Mouse (Mus musculus): ENCODE measurements around the gene Bckdha. TPM values are rescaled to one million over a fixed set of nuclear protein-coding genes. Genes with fewer than 3 reads are reported as not detected.

The Bckdha gene
- polyA plus RNA-seq, 1 experiment from 2014 or later: 64.6 TPM

DNA sequence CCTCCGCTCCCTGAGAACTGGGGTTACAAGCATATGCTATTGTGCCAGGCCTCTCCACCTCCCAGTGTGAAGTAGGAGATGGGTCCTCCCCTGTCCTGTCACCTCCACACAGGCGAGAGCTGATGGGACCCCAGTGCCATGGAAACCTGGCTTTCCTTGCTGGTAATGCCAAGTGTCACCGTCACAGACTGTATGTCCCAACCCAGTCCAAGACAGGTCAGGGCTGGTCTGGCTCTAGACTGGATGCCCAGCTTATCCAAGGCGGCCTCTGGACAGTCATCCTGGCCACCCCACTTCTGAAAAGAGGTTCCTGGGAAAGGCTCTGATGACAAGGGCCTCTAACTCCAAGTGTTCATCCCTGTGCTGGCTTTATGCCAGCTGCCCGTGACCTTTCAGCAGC lies 21.7 kb downstream of the Bckdha start:
- H3K27me3 ChIP-seq (ENCODE audit: control insufficient read depth, insufficient read depth, low read depth, low read length): no peaks in the 10 kb centered on the region
- H3K27ac ChIP-seq (ENCODE audit: low read length): no peak overlapping the region
- no peaks in the 10 kb centered on the region for H3K9me3 ChIP-seq (ENCODE audit: control insufficient read depth, low read length)
- H3K36me3 ChIP-seq (ENCODE audit: control insufficient read depth, insufficient read depth, low read length): no peaks in the 10 kb centered on the region; the same call in 1 of the 2 replicates
- no peak overlapping the region for H3K4me2 ChIP-seq (ENCODE audit: low read depth, low read length)
- H3K9ac ChIP-seq (ENCODE audit: low read length): no peak overlapping the region
- WGBS: 81% methylated on average over 5 of the region's 5 CpGs
- ATAC-seq (ENCODE audit: low read depth): no peak
- no peak overlapping the region for H3K4me3 ChIP-seq (ENCODE audit: low read length)
- no peaks in the 10 kb centered on the region for H3K4me1 ChIP-seq (replicated peaks; ENCODE audit: control insufficient read depth, insufficient read depth, low read length)

- Histone ChIP-seq H3K27ac (ENCODE audit: low read length) (no peak overlapping the region), H3K9ac (ENCODE audit: low read length) (no peak overlapping the region), H3K4me3 (ENCODE audit: low read length) (no peak overlapping the region), H3K9me3 (ENCODE audit: control insufficient read depth, low read length) (no peaks in the 10 kb centered on the region), H3K27me3 (ENCODE audit: control insufficient read depth, insufficient read depth, low read depth, low read length) (no peaks in the 10 kb centered on the region), H3K36me3 (ENCODE audit: control insufficient read depth, insufficient read depth, low read length) (no peaks in the 10 kb centered on the region; the same call in 1 of the 2 replicates), H3K4me1 (replicated peaks; ENCODE audit: control insufficient read depth, insufficient read depth, low read length) (no peaks in the 10 kb centered on the region), H3K4me2 (ENCODE audit: low read depth, low read length) (no peak overlapping the region)
- ATAC-seq (ENCODE audit: low read depth): no peak
- WGBS: 27% methylated on average over 3 of the region's 3 CpGs
These were observed 22.4 kb downstream of the Bckdha start for GRCm38 (mm10) chr7:25636373-25636772.

DNA sequence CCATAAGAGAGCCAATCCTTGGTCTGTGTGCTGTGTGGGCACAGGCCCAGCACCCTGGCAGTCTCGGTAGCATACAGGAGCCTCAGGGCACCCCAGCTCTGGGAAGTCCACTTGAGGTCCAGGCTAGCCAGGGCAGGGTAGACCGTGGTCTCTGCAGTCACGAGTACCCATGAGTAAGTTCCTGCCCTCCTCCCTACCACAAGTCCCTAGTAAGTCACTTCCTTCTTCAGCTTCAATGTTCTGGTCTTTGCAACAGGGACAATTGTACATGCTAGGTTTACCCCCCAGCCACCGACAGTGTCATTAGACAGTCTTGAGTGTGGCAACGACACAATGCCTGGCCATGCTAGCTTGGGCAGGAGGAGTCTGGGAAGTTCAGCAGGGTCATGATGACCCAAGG lies 26.1 kb downstream of the Bckdha start:
- ATAC-seq (ENCODE audit: low read depth): no peak
- peaks cover 9% of the 10 kb centered on the region for H3K36me3 ChIP-seq (ENCODE audit: control insufficient read depth, insufficient read depth, low read length)

GRCm38 (mm10) chr7:25628323-25628620 lies 30.5 kb downstream of the Bckdha start:
- peak overlapping the region; percentile 79 for H3K9ac ChIP-seq (ENCODE audit: low read length)
- H3K27me3 ChIP-seq (ENCODE audit: control insufficient read depth, insufficient read depth, low read depth, low read length): no peaks in the 10 kb centered on the region
- ATAC-seq (ENCODE audit: low read depth): no peak
- H3K36me3 ChIP-seq (ENCODE audit: control insufficient read depth, insufficient read depth, low read length): peaks cover 9% of the 10 kb centered on the region
- H3K4me1 ChIP-seq (replicated peaks; ENCODE audit: control insufficient read depth, insufficient read depth, low read length): peaks cover 21% of the 10 kb centered on the region
- H3K4me2 ChIP-seq (ENCODE audit: low read depth, low read length): peak overlapping the region; percentile 91
- H3K4me3 ChIP-seq (ENCODE audit: low read length): peak overlapping the region; percentile 58
- 48% methylated on average over 8 of the region's 8 CpGs for WGBS
- H3K9me3 ChIP-seq (ENCODE audit: control insufficient read depth, low read length): no peaks in the 10 kb centered on the region
- 0 out of 2 replicates have a peak overlapping the region, but pooled peaks have one; percentile 17 for H3K27ac ChIP-seq (ENCODE audit: low read length)

More for the DNA sequence above, 26.1 kb downstream of the Bckdha start:
- Histone ChIP-seq H3K9me3 (ENCODE audit: control insufficient read depth, low read length) (no peaks in the 10 kb centered on the region), H3K27me3 (ENCODE audit: control insufficient read depth, insufficient read depth, low read depth, low read length) (no peaks in the 10 kb centered on the region), H3K27ac (ENCODE audit: low read length) (no peak overlapping the region), H3K4me3 (ENCODE audit: low read length) (no peak overlapping the region), H3K4me1 (replicated peaks; ENCODE audit: control insufficient read depth, insufficient read depth, low read length) (peaks cover 8% of the 10 kb centered on the region), H3K9ac (ENCODE audit: low read length) (no peak overlapping the region), H3K4me2 (ENCODE audit: low read depth, low read length) (no peak overlapping the region)
- 82% methylated on average over 5 of the region's 5 CpGs for WGBS

DNA sequence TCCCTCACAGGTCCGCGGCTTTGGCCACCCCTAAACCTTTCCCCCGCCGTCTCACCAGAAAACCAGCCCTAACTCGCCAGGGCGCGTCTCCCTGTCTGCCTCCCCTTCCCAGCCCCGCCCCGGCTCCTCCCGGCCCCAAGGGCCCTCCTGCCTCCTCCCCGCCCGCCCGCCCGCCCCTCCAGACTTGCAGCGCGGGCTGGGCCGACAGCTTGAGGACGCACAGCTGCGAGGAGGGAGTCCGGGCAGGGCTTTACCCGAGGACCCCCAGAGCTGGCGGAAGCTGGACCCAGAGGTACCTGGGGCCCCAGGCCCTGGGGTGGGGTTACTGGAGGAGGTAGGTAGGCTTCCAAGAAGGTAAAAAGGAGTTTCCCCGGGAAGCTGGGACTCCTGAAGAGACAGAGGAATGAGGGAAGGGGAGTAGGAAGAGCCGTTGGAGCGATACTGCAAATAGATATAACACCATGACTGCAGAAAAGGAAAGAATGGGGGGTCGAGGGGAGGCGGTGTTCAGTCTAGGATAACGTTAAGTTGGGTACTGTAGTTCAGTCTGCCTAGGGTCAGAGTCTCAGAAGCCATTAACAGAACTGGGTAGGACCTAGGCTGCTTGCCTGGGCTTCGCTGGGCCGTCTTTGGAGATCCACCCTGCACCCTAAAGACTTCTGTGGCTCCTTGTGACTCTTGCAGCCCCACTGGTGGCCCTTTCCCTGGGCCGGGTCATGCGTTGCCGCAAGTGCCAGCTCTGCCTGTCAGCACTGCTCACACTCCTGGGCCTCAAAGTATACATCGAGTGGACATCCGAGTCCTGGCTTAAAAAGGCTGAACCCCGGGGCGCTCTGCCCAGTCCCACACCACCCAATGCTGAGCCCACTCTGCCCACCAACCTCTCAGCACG lies 31.1 kb downstream of the Bckdha start:
- H3K9ac ChIP-seq (ENCODE audit: low read length): peak overlapping the region; percentile 79
- WGBS: 9% methylated on average over 38 of the region's 38 CpGs
- ATAC-seq (ENCODE audit: low read depth): peak; percentile 92
- no peaks in the 10 kb centered on the region for H3K27me3 ChIP-seq (ENCODE audit: control insufficient read depth, insufficient read depth, low read depth, low read length)
- peak overlapping the region; percentile 58 for H3K4me3 ChIP-seq (ENCODE audit: low read length)
- peaks cover 21% of the 10 kb centered on the region for H3K4me1 ChIP-seq (replicated peaks; ENCODE audit: control insufficient read depth, insufficient read depth, low read length)
- H3K27ac ChIP-seq (ENCODE audit: low read length): peak overlapping the region; percentile 69
- no peaks in the 10 kb centered on the region for H3K9me3 ChIP-seq (ENCODE audit: control insufficient read depth, low read length)
- H3K36me3 ChIP-seq (ENCODE audit: control insufficient read depth, insufficient read depth, low read length): peaks cover 9% of the 10 kb centered on the region
- peak overlapping the region; percentile 91 for H3K4me2 ChIP-seq (ENCODE audit: low read depth, low read length)

DNA sequence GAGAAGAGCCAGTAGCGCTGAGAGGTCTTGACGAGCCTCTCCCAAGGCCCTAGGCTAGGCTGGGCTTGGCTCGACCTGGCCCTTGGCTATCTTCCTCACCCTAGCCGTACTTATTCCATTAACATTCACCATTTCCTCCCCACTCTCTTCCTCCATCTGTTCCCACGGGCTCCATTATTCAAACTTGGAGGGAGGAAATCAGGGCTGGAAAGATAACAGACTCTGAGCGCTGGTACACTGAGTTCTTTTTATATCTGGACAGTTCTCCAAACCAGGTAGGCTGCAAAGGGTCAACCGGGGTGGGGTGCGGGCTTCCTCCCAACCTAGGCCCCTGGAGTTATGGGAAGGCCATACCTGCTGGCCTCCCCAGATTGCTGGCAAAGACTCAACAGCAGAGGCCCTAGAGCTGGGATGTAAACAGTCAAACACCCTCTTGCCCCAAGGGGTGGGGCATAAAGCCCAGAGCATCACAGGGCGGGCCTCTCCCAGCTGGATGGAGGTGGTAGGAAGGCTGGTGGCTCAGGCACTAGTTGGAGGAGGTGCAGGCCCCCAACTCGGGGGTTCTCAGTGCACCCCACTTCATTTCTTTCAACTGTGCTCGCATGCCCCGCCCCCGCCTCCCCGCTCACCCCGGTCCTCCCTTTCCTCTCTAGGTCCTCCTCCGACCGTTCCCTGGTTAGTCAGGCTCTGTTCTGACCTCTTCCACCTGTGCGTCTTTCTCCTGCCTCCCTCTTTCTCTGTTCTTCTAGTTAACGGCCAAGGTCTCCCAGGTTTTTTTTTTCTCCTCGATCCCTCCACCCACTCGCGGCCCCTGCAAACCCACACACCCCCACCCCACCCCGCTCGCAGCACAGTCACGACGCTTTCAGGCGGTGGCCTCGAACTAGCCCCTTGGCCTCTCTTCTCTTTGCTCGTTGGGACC lies 32.0 kb downstream of the Bckdha start, which contains the start of gene B3gnt8:
TSS of gene B3gnt8 (plus strand) at position 146 of the 922 bp plus-strand sequence.
- no peaks in the 10 kb centered on the region for H3K27me3 ChIP-seq (ENCODE audit: control insufficient read depth, insufficient read depth, low read depth, low read length)
- H3K4me3 ChIP-seq (ENCODE audit: low read length): peak within 1 kb of the TSS; percentile 58
- 13% methylated on average over 29 of the region's 29 CpGs for whole genome bisulfite sequencing
- no peaks in the 10 kb centered on the region for H3K9me3 ChIP-seq (ENCODE audit: control insufficient read depth, low read length)
- H3K36me3 ChIP-seq (ENCODE audit: control insufficient read depth, insufficient read depth, low read length): peaks cover 9% of the 10 kb centered on the region
- ATAC-seq (ENCODE audit: low read depth): peak; percentile 41
- H3K27ac ChIP-seq (ENCODE audit: low read length): peak within 1 kb of the TSS; percentile 69
- H3K9ac ChIP-seq (ENCODE audit: low read length): peak within 1 kb of the TSS; percentile 79
- H3K4me1 ChIP-seq (replicated peaks; ENCODE audit: control insufficient read depth, insufficient read depth, low read length): peaks cover 21% of the 10 kb centered on the region
- peak within 1 kb of the TSS; percentile 91 for H3K4me2 ChIP-seq (ENCODE audit: low read depth, low read length)

GRCm38 (mm10) chr7:25625594-25626250 lies 33.1 kb downstream of the Bckdha start:
- Histone ChIP-seq H3K4me3 (ENCODE audit: low read length) (no peak overlapping the region), H3K4me1 (replicated peaks; ENCODE audit: control insufficient read depth, insufficient read depth, low read length) (peaks cover 21% of the 10 kb centered on the region), H3K9ac (ENCODE audit: low read length) (no peak overlapping the region), H3K4me2 (ENCODE audit: low read depth, low read length) (no peak overlapping the region), H3K27ac (ENCODE audit: low read length) (no peak overlapping the region), H3K36me3 (ENCODE audit: control insufficient read depth, insufficient read depth, low read length) (peaks cover 8% of the 10 kb centered on the region), H3K9me3 (ENCODE audit: control insufficient read depth, low read length) (no peaks in the 10 kb centered on the region), H3K27me3 (ENCODE audit: control insufficient read depth, insufficient read depth, low read depth, low read length) (no peaks in the 10 kb centered on the region)
- 72% methylated on average over 10 of the region's 10 CpGs for WGBS
- ATAC-seq (ENCODE audit: low read depth): no peak

GRCm38 (mm10) chr7:25624851-25625250 lies 33.9 kb downstream of the Bckdha start:
- Histone ChIP-seq H3K9me3 (ENCODE audit: control insufficient read depth, low read length) (no peaks in the 10 kb centered on the region), H3K27ac (ENCODE audit: low read length) (no peak overlapping the region; the same call in 1 of the 2 replicates), H3K4me2 (ENCODE audit: low read depth, low read length) (no peak overlapping the region), H3K36me3 (ENCODE audit: control insufficient read depth, insufficient read depth, low read length) (peaks cover 2% of the 10 kb centered on the region), H3K4me3 (ENCODE audit: low read length) (no peak overlapping the region), H3K4me1 (replicated peaks; ENCODE audit: control insufficient read depth, insufficient read depth, low read length) (peaks cover 21% of the 10 kb centered on the region), H3K9ac (ENCODE audit: low read length) (peak overlapping the region; percentile 9; the same call in 1 of the 2 replicates), H3K27me3 (ENCODE audit: control insufficient read depth, insufficient read depth, low read depth, low read length) (no peaks in the 10 kb centered on the region)
- ATAC-seq (ENCODE audit: low read depth): peak; percentile 13; the same call in 1 of the 2 replicates
- 61% methylated on average over 5 of the region's 5 CpGs for WGBS
